Mouse (Mus musculus): Measurements from ENCODE around the gene Abcg2. TPM values are rescaled to one million over a fixed set of nuclear protein-coding genes. Genes with fewer than 3 reads are reported as not detected.

Gene Abcg2
- total RNA-seq, 2 experiments from 2014 or later, result 42.7 to 50.4 TPM

DNA sequence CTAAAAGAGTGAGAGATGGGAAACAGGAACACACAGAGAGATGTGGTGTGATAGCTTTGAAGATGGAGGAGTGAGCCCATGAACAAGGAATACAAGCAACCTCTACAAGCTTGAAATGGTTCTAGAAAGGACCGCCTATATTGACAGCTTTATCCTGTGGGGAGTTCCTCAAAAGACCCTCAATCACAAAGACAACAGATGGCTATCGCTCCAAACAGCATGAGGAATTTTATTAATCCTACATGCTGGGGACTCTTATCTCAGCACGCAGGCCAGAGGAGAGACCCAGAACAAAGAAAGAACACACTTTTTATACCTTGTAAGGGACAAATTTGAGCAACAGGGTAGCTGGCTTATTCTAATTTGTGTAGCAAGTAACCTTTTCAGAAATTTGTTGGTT, 48.1 kb downstream of the Abcg2 start:
- intact Hi-C loops (cut with DNase I), result no loop called here

DNA sequence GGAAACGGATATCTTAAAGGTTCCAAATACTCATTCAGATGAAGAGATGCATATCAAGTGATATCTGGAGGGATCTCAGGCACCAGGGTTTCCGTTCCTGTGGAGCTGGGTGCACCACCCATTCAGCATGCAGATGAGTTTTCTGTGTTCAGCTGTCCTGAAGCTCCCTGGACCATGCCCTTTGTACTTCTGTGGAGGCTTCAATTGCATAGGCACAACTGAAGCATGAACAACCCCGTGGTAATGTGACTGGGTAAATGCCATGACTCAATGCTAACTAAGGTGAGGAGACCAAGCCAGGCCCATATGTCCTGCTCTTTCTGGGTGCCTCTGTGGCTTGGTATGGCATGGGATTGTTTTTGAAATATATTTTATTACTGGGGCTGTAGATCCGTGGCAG, 49.4 kb downstream of the Abcg2 start:
- intact Hi-C loops (cut with DNase I), result no loop called here
- DNase-seq, result no peak

More for the DNA sequence above, 48.1 kb downstream of the Abcg2 start:
- no peak for DNase-seq

DNA sequence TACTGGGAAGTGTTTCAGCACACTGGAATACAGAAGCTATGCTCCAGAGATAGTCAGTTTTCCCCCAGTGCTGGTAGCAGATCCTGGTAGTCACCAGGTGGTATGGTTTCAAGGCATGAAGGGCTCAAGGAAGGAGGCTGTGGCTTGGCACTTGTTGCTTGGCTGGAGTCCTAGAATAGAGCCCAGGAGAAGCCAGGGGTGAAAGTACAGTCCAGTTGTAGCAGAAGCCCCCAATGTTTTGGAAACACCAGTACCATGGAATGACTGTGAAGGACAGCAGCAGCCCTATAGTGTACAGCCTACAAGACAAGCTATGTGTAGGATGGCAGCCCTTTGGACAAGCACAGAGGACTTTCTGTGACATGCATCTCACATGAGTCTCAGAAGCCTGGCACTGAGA, 54.2 kb downstream of the Abcg2 start:
- no peak for DNase-seq
- intact Hi-C loops (cut with DNase I), result no loop called here

DNA sequence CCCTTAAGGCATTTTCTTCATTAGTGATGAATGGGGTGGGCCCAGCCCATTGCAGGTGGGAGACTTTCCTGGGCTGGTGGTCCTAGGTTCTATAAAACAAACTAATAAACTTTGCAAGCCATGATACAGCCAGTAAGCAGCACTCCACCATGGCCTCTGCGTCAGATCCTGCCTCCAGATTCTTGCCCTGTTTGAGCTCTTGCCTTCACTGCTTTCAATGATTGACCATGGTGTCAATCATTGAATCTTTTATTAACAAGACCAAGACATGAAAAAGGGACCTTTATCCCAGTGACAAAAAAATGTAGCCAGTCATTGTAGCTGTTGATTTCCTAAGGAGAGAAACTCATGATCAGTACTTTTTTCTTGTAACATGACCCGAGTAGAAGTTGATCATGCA, 55.1 kb downstream of the Abcg2 start:
- DNase-seq, result no peak
- intact Hi-C loops (cut with DNase I), result no loop called here

DNA sequence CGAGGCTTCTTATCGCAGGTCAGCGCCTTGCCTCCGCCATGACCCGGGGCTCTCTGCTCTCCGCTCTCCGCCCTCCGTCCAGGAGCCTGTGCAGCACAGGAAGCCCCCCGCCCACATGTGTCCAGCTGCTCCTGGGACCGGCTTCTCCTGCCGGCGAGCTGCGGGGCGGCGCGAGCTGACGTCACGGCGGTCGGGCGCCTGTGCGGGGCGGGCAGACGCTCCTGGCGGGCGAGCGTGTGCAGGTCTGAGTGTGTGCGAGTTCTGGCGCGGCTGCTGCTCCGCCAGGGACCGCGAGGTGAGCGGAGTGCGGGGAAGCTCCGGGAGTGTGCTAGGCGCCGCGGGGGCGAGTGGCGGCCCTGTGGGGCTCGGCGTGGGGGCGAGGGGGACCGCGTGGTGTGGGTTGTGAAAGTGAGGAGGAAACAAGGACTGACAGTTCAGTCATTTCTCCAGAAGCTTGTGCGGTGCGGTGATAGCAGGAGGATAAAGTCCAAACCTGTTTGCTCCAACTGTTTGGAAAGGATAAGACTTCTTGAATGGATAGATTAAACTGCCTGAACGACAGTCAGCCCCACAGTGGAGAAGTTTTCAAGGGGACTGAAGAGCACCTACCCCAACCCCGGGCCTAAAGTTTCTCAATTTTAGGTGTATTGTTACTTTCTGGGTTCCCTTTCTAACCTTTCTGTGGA, 56.2 kb downstream of the Abcg2 start:
- intact Hi-C loops (cut with DNase I), result loop anchor here (2.0 kb wide), 1 partner anchor 34 kb away; no protein-coding TSS in a partner anchor
- peak; percentile 81 to 84 for DNase-seq

DNA sequence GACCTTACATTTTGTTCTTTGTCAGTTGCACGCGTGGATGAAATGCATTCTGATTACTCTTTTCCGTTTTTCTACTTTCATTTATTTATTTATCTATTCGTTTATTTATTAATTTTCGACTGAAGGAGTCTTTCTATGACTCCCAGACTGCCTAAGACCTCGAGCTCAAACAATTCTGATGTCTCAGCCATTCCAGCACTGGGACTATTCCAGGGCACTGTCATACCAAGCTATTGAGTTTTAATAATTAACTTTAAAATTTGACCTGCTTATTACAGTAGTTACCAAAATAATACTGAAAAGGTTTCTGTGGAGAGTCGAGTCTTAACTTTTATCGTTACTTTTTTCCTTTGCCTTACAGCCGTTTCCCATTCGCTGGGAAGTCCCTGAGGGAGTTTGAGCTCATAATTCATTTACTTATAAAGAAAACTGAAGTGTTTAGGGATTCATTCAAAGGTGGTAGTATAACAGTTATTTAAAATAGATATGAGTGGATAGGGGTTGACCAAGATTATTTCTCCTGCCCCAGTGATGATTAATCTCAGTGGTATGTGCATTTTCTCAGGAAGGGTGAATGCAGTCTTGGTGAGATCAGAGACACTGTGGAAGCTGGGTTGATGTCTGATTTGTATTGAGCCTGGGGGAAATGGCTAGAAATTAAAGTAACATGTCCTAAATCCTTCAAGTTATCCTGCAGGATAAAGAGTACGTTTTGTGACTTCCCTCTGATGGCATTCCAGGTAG, 56.9 kb downstream of the Abcg2 start:
- intact Hi-C loops (cut with DNase I), result loop anchor here (2.0 kb wide), 1 partner anchor 34 kb away; no protein-coding TSS in a partner anchor
- DNase-seq, result no peak

DNA sequence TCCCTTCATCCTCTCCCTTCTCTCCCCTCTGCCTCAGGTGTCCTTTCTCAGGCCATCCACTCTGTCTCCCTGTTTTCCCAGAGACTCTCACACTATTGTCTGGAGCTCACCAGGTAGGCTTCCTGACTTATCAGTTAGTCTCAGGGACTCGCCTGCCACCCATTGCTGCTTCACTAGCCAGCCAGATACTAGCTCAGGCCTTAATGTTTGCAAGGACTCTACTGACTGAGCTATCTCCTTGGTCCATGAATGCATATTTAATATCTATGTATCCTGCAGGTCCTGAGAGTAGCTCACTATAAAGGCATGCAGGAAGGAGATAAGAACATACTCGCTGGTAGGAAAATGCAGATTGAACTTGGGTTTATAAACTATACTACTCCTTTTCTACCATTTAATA, 57.9 kb downstream of the Abcg2 start:
- DNase-seq, result no peak
- intact Hi-C loops (cut with DNase I), result no loop called here

DNA sequence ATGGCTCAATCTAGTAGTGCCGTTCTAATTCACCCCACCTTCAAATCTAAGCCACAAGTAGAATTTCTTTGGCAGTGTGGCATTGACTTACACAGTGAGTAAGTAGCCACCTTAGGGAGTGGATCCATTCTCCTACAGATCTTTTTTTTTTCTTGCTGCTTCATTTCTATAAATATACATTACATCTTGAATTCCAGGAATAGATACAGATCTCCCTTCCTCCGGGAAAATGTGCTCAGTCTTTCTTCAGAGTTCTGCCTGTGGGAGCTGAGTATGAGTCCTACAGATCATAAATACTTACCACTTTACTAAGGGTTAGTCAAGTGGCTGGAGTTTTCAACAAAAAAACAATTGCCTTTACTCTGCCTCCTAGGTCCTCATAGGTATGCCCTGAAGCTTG, 60.3 kb downstream of the Abcg2 start:
- intact Hi-C loops (cut with DNase I), result no loop called here
- DNase-seq, result no peak

DNA sequence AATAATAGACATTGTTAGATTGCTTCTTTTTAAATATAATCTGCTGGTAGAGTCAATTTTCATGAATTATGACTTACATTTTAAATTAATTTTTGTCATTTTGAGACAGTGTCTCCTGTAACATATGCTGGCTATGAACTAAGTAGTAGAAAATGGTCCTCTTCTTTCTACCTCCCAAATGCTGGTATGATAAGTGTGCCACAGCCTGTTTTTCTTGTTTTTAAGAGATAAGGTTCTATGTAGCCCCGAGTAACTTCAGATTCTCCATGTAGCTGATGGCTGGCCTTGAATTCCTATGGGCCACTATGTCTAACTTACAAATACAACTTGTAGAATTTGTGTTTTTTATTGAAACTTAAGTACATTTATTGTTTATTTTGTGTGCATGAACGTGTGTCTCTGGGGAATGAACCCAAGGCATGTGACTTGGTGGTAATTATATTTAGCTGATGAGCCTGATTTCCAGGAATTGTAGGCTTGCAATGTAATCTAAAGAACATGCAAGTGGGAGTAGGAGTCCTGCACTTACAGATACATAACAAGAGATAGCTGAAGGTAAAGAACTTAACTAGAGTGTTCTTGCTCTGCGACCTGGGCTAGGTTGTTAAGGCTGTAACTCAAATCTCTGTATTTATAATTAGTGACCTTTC, 63.9 kb downstream of the Abcg2 start:
- no peak for DNase-seq
- intact Hi-C loops (cut with DNase I), result no loop called here

DNA sequence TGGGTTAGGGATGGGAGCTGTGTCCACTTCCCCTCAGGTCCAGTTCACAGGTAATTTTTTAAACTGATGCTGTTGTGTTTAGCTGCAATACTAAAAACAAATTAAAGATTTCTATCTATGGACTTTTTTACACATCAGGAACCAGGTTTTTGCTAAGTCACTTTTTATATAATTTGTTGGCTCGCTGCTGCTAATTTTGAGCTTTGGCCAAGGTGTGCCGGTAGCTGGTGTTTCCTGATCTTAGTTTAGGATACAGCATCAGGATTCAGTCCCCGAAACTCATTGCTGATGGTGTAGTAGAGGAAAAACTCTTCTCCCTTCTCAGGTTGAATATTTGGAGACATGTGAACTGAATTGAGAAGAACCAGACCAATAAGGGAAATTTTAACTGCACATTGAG, 65.8 kb downstream of the Abcg2 start:
- intact Hi-C loops (cut with DNase I), result no loop called here
- no peak for DNase-seq

DNA sequence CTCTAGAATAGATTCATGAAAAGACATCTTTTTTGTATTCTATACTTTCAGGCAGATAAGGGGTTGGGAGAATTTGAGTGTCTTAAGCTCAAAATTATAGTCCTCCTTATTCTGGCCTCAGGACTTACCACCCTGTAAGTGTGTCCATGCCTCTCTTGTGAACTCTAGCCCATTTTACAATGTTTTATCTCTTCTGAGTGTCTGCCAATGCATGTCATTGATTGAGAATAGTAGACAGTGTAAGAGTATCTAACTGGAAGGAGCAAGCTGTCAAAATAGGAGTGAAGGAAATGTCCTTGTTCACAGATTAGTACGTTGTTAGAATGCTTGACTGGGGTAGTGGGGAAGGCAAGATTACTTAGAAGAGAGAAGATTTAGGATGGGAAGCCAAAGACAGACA, 66.7 kb downstream of the Abcg2 start:
- intact Hi-C loops (cut with DNase I), result no loop called here
- DNase-seq, result no peak

DNA sequence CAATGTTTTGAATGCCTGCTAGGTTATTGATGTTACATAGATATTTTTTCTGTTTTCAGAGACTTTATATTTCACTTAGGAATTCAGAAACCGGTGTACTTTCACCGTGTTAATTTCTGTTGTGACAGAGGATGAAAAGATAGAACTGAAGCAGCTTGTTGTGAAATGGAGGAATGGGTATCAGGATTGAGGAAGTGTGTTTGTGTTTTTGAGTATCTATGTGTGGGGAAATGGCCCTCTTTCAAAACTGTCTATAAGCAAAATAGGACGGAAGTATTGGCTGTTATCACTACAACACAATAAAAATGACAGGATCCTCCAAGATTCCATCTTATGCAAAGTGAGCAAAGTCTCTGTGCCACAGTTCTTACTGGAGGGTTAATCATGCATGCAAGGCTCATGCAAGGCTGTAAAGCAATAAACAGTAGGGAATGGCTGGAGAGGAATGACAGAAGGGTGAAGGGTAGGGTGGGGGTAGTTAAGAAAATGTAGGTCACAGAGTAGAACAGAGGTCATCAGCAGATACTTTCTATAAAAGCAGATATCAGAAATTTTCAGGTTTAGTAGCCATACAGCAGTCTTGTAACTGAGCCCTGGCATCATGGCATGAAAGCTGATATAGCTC, 76.7 kb downstream of the Abcg2 start:
- intact Hi-C loops (cut with DNase I), result no loop called here
- no peak for DNase-seq

DNA sequence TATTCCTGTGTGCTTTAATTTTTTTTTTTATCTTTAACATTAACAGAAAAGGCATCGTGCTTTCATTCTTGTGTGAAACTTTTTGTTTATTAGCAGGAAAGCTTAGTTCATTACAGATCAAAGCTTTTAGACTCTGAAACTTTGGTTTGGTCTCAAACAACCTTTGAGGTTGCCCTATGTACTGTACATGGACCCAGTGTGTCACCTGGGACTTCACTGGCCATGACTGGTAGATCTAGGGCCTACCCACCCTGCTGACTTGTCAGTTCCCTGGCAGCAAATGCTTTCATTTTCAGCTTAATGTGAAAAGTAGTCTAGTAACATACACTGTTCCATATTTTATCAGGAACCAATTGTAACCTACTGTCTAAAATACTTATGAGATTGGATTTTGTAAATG, 93.5 kb downstream of the Abcg2 start:
- no peak for DNase-seq
- intact Hi-C loops (cut with DNase I), result no loop called here

DNA sequence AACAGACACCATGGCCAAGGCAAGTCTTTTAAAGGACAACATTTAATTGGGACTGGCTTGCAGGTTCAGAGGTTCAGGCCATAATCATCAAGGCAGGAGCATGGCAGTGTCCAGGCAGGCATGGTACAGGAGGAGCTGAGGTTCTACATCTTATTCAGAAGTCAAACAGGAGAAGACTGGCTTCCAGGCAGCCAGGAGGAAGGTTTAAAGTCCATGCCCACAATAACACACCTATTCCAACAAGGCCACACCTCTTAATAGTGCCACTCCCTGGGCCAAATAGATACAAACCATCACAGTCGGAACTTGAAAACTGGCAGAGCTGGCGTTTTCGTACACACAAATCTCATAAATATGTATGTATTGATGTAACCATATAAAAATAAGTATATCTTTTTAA, 94.2 kb downstream of the Abcg2 start:
- intact Hi-C loops (cut with DNase I), result no loop called here
- DNase-seq, result no peak

DNA sequence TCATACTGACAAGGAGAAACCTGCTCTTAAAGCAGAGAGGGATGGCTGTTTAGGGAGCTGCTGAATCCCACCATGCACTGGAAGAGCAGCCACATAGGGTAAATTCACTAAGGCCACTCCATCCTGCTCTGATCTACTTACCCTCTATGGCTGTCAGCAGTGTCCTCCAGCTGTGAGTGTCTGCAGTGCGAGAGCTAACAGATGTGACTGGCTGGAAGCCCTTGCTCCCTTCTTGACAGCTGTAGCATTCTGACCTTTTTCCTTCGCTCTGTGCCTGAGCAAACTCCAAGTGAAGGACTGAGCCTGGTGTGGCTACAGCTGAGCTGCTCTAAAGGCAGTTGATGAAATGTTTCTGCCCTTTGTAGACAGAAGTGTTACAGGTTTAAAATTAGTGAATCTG, 107.3 kb downstream of the Abcg2 start:
- peak; percentile 29 to 30 for DNase-seq
- intact Hi-C loops (cut with DNase I), result no loop called here

DNA sequence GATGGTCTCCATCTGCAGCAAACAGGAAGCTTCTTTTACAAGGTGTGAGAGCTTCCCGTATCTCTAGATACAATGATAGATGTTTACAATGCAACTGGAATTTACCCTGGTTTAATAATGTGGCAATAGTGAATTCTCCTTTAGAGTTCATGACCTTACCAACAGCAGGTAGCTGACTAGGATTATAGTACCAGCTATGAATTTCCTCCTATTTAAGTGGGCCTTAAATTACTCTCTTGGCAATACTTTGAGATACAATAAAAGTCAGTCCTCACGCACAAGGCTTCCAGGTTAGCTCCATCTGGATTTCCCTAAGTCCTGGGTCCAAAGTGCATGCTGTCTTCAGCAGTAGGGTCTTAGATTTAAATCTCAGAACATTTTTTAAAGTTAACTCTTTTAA, 109.9 kb downstream of the Abcg2 start:
- intact Hi-C loops (cut with DNase I), result no loop called here

DNA sequence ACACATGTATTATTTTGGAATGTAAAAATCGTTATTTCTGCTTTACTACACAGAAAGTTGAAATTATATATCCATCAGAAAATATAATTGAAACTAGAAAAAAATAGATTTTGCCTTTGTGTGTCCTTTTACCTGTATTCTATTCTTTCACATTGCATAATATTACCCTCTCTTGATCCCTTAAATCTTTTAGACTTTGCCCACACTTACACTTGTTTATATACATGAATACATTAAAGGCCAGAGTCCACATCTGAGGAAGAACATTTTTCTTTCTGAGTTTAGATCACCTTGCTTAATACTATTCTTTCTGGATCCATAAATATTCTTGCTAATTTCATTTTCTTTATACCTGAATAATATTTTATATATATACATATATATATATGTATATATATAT, 110.4 kb downstream of the Abcg2 start:
- intact Hi-C loops (cut with DNase I), result no loop called here
- DNase-seq, result no peak

More for the DNA sequence above, 109.9 kb downstream of the Abcg2 start:
- DNase-seq, result no peak

DNA sequence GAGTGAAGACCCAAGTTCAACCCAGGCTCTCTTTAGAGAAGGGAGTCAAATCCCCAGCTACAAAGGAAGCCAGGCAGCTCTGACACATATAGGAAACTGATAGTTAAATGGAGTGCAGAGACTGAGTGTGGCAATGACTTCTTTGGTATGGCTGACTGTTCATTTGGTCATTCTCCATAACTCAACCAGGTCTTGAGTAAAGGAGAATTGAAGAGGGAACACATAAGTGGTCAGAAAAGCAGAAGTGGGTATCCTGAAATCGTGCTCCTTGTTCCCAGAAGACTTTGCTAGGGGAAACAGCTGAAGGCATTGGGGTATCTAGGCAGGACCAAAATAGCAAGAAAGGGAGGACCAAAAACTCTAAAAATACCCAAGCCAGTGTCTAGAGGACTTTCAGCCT, 126.0 kb downstream of the Abcg2 start:
- intact Hi-C loops (cut with DNase I), result no loop called here
- DNase-seq, result no peak

DNA sequence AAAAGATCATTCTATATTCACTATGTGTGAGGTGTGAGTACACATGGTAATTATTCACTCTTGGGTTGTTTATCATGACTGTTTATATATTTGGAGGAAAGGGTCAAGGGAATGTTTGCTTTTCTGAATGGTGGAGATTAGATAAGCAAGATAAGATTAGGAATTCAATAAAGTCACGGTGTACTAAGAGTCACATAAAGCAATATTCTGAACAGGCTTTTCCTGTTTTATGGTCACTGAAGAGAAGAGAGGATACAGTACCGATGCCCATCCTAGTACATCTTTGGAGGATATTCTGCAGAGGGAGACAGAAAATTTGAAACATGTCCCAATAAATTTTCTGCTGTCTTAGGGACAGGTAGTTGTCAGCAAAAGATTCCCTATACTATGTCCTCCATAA, 127.6 kb downstream of the Abcg2 start:
- DNase-seq, result no peak
- intact Hi-C loops (cut with DNase I), result no loop called here

DNA sequence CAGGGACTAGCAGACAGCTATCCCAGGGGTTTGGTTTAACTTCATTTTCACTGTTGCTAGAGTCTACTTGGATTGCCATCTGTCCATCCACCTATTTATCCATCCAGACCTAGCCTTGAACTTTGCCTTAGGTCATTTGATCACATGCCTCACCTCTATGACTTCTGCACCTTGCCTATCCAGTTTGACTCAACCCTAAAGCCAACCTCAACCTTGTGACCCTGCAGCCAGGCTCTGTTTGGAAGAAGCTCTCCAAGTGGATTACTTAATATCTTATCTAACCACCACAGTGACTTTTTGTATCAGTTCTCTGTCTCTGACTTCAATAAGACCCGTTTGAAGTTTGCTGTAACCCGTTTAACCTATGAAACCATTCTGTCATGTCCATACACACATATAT, 149.5 kb downstream of the Abcg2 start:
- no peak for DNase-seq
- intact Hi-C loops (cut with DNase I), result no loop called here

DNA sequence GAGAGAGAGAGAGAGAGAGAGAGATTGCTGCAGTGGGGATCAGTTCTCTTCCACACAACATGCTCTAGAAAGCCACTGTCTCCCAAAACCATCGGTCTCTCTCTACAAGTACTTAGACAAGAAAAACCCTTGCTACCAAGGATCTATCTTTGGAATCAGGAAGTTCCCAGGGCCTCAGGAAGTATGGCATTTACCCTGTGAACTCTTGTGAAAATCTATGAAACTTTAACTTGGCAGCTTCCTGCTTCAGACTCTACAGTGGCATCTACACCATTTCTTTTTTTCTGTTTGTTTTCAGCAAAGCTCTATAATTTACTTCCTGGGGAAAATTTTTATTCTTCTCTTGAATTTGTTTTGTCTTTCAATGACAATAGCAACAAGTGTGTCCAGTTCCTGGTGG, 150.8 kb downstream of the Abcg2 start:
- DNase-seq, result peak in 1 of 2 experiments; percentile 1
- intact Hi-C loops (cut with DNase I), result no loop called here

Data from heart, postnatal 10 days (tissue).